Mouse (Mus musculus): ENCODE results near the gene Srgap2. TPM values are rescaled to one million over a fixed set of nuclear protein-coding genes. Genes with fewer than 3 reads are reported as not detected.
A peak's percentile ranks its signal among the peaks of the same experiment; 100 is the strongest.

The Srgap2 gene
- total RNA-seq, 2 experiments from 2014 or later, result 7.8 to 22.6 TPM

DNA sequence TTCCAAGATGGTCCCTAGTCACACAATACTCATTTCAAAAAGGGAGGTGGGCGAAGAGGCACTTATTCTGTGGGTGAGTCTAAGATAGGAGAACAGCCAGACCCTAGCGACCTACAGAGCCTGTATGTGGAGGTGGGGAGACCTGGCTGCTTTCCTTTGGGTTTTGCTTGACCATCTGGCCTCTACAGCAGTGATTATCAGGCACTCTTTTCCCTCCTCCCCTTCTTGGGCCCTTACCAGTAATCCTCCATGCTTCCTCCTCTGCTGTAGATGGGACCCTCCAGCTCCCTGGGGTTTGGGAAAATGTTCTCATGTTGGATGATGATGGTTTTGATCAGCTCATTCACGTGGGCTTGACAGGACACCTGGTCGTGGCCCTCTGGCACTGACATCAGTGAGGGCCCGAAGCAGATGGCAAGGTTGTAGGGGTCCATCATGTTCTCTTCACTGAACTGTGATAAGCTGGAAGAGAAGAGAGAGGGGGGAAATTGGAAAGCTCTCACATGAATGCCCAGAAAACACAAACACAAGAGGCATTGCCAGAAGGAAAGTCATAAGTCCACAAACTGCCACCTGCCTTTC is 216.8 kb downstream of the Srgap2 start:
- no peak for ATAC-seq (replicated peaks; ENCODE audit: low FRiP score, low TSS enrichment, poor library complexity, severe bottlenecking)

DNA sequence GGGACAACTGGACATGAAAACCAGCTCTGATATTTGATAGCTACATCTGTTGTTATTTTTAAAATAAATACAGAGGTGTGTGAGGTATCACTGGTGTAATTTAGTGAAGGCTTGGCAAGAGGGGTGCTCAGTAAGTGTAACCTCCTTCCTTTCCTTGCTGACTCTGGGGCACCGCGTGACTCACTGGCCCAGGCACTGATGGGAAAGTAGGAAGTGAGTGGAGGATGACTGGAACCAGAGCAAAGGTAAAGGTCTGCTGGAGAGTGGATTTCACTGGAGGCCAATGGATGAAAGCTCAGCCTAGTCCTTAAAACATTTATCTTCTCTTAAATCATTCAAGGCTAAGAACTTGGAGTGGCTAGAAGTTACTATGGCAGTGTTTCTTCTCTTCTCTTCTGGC is 226.4 kb downstream of the Srgap2 start:
- ATAC-seq (replicated peaks; ENCODE audit: low FRiP score, low TSS enrichment, poor library complexity, severe bottlenecking), result no peak

DNA sequence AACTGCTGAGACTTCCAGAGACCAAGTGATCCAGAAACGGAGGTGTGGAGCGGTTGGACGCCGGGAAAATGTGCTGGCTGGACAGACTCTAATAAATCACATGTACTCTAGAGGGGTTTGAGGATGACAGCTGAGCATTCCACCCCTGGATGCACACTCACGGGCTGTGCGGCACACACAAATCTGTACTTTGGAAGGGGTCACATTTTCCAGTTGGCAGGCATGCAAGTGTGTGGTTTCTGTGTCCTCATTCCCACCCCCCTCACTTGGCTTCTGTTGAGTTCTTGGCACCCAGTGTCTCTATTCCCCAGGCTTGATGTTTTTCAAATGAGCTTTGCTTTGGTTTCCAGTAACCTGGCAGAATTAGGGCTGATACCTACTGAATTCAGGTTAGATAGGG is 227.4 kb downstream of the Srgap2 start:
- ATAC-seq (replicated peaks; ENCODE audit: low FRiP score, low TSS enrichment, poor library complexity, severe bottlenecking), result no peak

DNA sequence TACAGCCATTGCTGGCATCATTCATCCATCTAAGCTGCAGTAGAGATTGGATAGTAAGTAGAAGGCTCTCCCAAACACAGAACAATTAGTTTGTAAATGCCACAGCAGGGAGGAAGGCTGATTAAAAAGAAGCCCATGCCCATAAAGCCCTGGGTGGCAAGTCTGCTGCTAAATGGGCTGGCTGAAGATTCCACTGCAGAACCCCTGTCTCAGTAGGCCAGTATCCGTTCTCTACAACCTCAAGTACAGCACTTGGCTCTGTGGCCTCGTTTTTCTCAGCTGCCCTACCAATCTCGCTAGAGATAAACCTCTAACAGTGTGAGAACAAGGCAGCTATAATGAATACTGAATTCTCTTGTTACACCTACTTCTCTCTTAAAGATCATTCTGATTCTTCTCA is 227.9 kb downstream of the Srgap2 start:
- no peak for ATAC-seq (replicated peaks; ENCODE audit: low FRiP score, low TSS enrichment, poor library complexity, severe bottlenecking)

DNA sequence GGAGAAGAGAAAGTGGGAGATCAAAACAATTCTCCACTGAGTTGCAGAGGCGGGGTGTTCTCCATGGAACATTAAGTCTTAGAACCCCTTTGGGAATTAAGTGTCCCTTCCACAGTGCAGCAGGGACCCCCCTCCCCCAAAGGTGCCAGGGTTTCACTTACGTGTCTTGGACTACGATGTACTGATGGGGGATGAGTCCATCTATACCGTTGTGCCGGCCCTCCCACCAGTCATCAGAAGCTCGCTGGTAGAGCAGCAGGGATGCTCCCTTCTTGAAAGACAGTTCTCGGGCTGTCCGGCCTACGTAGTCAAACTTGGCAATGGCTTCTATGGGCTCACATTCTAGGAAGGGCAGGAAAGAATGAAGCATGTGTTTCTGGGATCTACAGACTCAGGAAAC is 229.0 kb downstream of the Srgap2 start:
- no peak for ATAC-seq (replicated peaks; ENCODE audit: low FRiP score, low TSS enrichment, poor library complexity, severe bottlenecking)

DNA sequence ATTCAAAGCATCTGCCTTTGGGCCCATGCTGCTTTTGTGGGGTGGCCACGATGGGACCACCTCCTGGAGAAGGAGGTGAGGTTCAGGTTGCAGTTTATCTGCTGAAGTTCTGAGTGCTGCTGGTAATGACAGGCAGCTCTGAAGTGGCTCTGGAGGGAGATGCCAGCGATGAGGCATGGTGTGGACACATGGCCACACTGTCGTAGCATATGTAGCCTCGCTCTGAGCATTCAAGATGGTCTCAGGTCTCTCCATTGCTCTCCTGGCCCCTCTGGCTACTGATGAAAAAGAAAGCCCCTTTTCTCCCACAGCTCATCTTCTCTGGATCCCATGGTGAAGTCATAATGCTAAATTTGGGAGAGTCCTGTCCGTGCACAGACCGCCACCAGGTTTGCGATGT is 230.4 kb downstream of the Srgap2 start:
- no peak for ATAC-seq (replicated peaks; ENCODE audit: low FRiP score, low TSS enrichment, poor library complexity, severe bottlenecking)

DNA sequence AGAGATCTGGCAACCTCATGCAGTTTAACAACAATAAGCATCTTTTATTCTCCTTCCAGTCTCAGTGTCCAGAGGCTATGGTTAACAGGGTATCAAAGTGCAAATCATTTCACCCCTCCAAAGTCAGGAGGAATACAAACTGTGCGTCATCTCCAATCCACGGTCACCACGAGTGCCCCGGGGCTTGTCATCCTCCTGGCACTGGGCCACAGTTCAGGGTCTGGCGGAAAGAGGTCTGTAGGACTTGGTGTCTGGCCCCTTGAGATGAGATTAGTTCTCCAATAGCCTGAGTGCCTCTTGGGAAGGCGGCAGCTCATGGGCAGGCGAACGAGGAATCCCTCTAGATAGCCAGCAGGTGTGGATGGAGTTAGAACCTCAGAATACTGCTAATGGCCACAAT is 232.0 kb downstream of the Srgap2 start:
- ATAC-seq (replicated peaks; ENCODE audit: low FRiP score, low TSS enrichment, poor library complexity, severe bottlenecking), result no peak

DNA sequence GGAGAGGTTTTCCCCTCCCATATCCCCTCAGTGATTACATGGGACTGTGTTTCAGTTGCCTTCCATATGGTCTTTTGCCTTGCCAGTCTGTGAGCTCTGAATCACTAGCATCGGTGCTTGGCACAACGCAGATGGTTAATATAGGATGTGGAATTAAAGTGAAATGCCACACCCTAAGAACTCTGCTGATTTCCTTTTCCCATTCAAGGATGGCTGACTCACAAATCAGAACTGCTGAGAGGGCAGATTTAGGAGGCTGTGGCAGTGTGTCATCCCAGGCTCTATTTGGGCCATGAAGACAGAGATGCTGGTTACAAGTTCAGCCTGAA is 233.3 kb downstream of the Srgap2 start:
- ATAC-seq (replicated peaks; ENCODE audit: low FRiP score, low TSS enrichment, poor library complexity, severe bottlenecking), result no peak

DNA sequence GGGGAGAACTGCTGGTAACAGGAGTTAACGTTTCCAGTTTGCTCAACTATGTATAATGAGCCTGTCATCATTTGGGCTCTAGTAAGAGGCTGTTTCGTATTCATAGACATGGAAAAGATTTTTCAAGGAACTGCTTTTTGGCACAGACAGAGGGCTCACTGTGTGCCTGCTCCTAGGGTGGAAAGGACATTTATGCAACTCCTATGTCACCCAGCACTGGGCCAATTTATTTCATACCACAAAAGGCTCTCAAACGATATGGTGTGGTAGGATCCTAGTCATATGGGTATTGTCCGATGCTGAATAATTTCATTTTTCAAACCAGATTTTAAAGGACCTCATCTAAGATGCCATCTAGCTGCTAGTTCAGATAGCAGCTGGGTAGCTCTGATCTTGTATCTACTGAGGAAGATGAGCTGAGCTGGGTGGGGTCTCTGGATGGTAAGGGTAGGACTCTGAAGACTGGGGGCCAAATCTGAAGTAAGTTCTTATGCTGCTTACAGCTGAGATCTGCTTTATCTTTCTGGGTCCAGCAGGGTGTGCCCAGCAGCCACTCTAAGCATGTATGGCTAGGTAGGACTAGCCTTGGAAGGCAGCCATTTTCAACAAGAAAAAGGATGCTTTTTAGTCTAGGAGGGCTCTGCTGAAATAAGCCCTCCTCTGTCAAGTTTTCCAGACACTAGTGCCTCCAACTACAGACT is 233.8 kb downstream of the Srgap2 start:
- 0 out of 2 replicates have a peak, but pooled peaks have one; percentile 39 for ATAC-seq (replicated peaks; ENCODE audit: low FRiP score, low TSS enrichment, poor library complexity, severe bottlenecking)

DNA sequence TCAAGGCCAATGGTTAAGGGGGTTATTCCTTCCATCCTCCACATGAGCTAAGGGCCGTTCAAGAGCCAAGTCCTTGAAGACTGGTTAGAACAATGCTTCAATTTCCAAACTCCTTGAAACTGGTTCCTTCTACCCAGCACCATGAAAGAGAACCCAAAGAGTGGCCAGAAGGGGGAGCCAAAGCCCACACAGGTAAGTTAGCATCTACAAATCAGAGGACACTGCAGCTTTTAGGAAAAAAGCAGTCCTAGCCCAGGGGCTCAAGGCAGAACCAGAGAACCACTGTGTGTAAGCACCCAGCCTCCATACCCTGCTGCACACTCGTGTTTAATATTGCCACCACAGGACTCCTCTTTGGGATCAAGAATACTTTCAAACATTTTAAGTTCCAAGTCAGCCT is 236.5 kb downstream of the Srgap2 start:
- peak; percentile 66; the same call in 1 of the 2 replicates for ATAC-seq (replicated peaks; ENCODE audit: low FRiP score, low TSS enrichment, poor library complexity, severe bottlenecking)

DNA sequence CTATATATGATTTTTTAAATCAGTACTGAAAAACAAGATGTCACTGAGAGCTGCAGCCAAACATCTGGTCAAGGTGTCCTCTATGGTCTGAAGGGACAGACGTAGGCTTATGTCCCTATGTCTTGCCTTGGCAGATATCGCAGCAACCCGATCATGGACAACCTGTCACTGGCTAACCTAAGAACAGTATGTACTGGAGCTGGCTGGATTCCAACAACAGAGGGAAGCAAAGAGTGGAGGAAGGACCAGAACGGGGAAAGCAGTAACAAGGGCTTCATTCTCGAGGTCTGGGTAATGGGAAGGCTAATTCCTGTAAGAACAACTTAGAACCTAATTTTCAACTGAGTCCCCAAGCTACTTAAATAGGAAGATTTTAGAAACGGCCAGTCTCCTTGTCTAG is 238.2 kb downstream of the Srgap2 start:
- no peak for ATAC-seq (replicated peaks; ENCODE audit: low FRiP score, low TSS enrichment, poor library complexity, severe bottlenecking)

DNA sequence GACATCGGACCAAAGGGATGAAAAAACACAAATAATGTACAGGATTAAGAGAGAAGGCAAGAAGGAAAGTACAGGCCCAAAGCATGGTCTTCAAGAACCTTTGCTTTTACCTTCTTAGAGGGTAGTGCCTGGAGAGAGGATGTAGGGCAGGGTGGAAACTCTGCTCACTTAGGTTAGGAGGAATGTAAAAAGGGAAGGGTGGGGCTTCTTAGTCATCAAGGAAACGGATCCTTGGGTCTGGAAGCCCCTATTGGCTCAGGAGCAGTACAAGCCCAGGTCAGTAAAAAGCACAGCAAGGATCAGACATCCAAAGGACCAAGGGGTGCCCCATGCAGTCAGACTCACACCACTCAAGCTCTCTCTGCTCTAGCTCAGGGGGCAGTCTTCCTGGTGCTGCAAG is 239.9 kb downstream of the Srgap2 start:
- ATAC-seq (replicated peaks; ENCODE audit: low FRiP score, low TSS enrichment, poor library complexity, severe bottlenecking), result no peak

DNA sequence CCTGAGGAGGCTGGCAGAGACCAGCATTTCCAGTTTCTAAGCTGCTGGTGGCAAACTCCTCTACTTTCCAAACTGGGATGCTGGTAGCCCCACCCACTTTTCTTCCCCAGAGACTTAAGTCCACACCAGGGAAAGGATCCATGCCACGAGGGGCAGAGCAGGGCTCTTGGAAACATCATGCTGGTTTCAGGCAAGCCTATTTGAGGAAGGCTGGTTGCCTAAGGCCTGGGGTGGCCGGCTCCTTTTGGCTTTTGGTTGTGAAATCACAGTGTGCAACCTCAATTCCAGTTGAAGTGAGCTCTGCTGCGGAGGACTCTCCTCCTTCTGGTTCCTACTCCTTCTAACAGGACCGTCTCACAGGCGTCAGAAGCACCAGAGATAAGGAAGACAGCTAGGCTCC is 240.3 kb downstream of the Srgap2 start:
- ATAC-seq (replicated peaks; ENCODE audit: low FRiP score, low TSS enrichment, poor library complexity, severe bottlenecking), result no peak

DNA sequence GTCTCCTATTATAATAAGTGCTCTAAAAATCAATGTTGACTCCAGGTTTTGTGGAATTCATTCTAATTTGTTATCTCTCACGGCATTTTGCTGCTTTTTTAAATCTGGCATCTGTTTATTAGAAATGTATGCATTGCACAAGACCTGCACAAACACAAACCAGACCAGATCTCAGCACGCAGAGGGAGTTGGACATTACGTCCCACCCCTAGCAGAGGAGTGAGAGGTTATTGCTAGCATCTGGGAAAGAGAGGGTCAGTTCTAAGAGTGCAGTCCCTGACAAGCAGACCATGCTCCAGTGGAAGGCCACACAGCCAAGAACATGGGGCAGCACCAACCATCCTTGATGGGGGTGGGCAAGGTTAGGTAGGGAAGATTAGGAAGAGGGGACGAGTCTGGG is 242.5 kb downstream of the Srgap2 start:
- no peak for ATAC-seq (replicated peaks; ENCODE audit: low FRiP score, low TSS enrichment, poor library complexity, severe bottlenecking)

DNA sequence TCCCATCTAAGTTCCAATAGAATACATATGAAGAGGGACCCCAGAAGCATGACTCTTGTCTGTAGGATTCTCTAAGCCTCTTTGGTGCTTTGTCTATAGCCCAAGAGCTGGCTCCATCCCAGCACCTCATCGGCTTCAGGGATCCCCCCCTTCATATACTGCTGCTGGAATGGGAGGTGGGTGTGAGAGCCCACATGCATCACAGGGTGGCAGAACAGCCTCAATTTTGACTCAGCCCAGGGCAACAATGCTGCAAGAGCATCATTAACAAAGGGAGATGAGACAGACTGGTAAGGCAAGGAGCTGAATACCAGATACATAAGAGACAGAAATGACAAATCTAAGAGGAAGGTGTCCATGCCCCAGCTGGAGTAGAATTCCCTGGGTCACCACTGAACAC is 243.0 kb downstream of the Srgap2 start:
- ATAC-seq (replicated peaks; ENCODE audit: low FRiP score, low TSS enrichment, poor library complexity, severe bottlenecking), result no peak

DNA sequence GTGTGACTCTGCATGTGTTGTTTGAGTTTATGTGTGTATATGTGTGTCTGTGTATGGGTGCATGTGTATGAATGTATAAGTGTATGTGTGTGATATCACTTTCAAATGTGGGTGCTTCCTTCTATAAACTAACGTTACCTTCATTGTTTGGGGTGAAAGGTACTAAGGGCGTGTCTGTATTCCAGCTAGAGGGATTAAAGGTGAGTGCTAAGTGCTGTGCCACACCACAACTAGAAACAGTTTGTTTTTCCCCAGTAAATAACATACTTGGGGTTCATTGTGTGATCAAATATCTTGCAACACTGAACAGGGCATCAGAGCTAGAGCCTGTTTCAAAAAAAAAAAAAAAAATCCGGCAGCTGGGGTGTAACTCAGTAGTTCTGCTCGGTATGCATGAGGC is 245.4 kb downstream of the Srgap2 start:
- ATAC-seq (replicated peaks; ENCODE audit: low FRiP score, low TSS enrichment, poor library complexity, severe bottlenecking), result no peak

DNA sequence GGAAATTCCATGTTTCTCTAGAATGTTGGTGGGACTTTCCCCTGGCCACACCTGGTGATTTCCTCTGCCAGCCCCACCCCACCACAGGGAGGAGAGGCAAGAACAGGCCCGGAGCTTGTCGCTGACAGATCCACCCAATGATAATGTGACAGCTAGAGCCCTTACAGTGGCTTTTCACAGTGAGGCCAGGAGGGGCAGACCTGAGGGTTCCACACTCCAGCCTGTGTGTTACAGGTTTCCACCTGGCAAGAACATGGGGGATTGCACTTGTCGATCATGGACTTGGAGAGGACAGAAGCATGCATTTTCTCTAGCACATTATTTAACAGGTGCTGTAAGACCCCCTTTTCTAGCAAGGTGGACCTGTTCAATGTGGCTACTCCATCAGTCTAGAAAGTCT is 246.9 kb downstream of the Srgap2 start:
- peak; percentile 64 for ATAC-seq (replicated peaks; ENCODE audit: low FRiP score, low TSS enrichment, poor library complexity, severe bottlenecking)

DNA sequence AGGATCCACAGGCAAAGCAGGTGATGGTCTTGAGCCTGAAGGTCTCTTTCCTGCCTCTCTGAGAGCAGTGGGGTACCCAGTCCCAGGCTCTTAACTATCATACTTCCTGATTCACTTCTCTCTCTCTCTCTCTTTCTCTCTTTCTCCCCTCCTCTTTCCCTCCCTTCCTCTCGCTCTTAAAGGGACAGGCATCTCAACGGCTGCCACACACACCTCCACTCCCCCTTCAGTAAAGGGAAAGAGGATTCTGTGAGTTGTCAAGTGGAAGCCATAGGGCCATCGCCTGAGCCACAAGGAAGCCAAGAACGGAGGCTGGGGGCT is 247.7 kb downstream of the Srgap2 start, which contains the start of gene Ikbke:
Ikbke (minus strand) TSS at position 151 of the 321 bp plus-strand sequence.
- peak; percentile 28; the same call in 1 of the 2 replicates for ATAC-seq (replicated peaks; ENCODE audit: low FRiP score, low TSS enrichment, poor library complexity, severe bottlenecking)

DNA sequence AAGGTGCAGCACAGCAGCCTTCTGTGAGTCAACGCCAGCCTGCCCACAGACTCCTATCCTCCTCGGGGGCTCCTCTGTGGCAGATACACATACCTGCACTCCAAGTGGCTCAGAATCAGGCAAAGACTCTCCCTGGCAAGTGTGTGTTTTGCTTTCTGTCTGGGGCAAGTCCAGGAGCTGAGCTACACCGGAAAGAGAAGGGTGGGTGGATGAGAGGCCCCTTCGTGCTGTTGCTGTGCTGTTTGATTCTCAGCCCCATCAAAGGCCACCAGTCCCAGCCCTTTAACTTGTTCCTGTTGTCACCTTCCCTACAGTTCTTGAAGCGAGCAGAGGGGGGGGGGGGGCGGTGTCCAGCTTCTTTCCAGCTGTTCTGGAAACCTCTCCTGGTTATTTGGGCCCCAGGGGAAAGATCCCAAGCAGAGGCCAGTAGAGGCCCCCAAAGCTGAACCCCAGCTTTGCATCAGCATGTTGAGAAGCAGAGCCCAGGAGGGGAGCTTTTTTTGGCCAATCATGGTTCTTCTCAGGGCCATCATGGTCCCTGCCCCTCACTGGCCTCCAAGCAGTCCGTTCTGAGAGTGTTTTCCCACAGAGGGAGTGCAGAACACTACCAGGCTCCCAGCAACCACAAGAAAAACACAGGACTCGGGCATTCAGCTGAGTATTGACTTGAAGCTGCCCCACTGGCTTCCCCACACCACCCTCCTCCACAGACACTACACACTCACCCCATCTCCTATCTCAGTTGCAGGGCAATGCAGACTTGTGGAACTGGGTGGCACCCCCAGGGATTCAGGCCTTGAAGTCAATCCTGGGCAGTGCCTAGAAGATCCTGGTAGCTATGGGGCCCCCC is 248.3 kb downstream of the Srgap2 start:
- ATAC-seq (replicated peaks; ENCODE audit: low FRiP score, low TSS enrichment, poor library complexity, severe bottlenecking), result peak; percentile 48

DNA sequence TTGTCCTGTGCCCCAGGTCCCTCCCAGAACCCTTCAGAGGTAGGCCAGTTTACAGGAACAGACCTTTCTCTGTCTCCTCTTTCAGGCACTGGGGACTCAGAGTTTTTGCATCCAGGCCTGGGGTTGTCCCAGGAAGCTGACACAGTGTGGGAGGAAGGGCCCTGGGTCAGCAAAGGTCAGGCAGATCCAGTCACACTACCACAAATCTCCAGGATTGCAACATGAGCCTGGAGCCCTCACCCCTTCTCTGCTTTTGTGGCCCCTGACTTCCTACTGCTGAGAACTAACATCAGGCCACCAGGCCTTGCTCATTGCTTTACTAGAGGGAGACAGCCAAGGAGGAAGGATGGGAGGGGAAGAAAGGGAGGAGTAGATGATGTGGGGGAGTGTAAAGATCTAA is 250.3 kb downstream of the Srgap2 start:
- no peak for ATAC-seq (replicated peaks; ENCODE audit: low FRiP score, low TSS enrichment, poor library complexity, severe bottlenecking)

DNA sequence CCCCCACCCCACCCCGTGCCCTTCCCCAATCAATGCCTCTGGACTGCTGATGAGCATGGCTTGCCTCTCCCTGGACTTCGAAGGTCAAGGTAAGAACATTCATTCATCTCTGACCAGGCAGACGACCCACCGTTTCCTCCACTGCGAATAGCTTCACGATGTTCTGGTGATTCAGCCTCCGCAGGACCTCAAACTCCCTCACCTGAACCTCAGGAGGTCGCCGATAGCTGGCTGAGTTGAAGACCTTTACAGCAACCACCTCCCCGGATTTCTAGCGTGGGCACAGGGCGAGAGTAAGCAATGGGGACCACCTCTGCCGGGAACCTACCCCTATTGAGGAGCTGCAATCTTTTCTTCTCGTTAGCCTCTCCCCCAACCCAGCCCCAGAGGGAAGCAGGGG is 251.6 kb downstream of the Srgap2 start:
- ATAC-seq (replicated peaks; ENCODE audit: low FRiP score, low TSS enrichment, poor library complexity, severe bottlenecking), result no peak

Measured in megakaryocyte-erythroid progenitor cell, adult 5-6 weeks (primary cell).